Mouse (Mus musculus) CH12.LX (cell line): ENCODE data around the gene Npl. TPM values are rescaled to one million over a fixed set of nuclear protein-coding genes. Genes with fewer than 3 reads are reported as not detected.
A peak's percentile ranks its signal among the peaks of the same experiment; 100 is the strongest.
"Not testable (repeated sequence)": the region's sequence is repeated elsewhere in the genome, so short reads cannot be mapped to it uniquely, and the experiment has no call there.

Source experiments
- DNase-seq: peaks from one replicate; pipeline ENCODE4 v3.0.0-alpha.2; 2013; ENCODE audit errors: extremely low read depth
- H3K27ac ChIP-seq: 2 replicates; pipeline ENCODE4 v1.5.1; 2012; ENCODE audit warnings: low read depth, mild to moderate bottlenecking, control low read depth, moderate library complexity; ENCODE audit not compliant: insufficient read depth
- H3K27me3 ChIP-seq: replicated peaks from 2 replicates; pipeline ENCODE3; 2012; ENCODE audit warnings: inconsistent platforms
- H3K36me3 ChIP-seq, 2 experiments: replicated peaks in 1 of 2; 2 replicates each; pipeline versions ENCODE3 to v1.6.1; 2012; ENCODE audit warnings: inconsistent platforms in 1 of 2, low read length in 1 of 2, mild to moderate bottlenecking in 1 of 2, mixed read lengths in 1 of 2, moderate library complexity in 1 of 2; ENCODE audit not compliant: control insufficient read depth in 1 of 2, insufficient read depth in 1 of 2
- H3K4me1 ChIP-seq, 2 experiments: 2 replicates each; pipeline ENCODE4 v1.6.1; 2012; ENCODE audit warnings: inconsistent platforms in 1 of 2, moderate library complexity in 1 of 2; ENCODE audit not compliant: insufficient read depth in 2 of 2, control insufficient read depth in 1 of 2
- H3K4me2 ChIP-seq: 2 replicates; pipeline ENCODE4 v1.6.1; 2012; ENCODE audit warnings: low read depth, mild to moderate bottlenecking, control low read depth; ENCODE audit not compliant: poor library complexity, insufficient read depth, severe bottlenecking
- H3K4me3 ChIP-seq, 3 experiments: fragments of 150-350 bp in 1 of 3; sonication (generic) in 1 of 3; replicated peaks in 1 of 3; 2 replicates each; pipeline versions ENCODE3 to v1.5.1; 2011 to 2012; ENCODE audit warnings: low read depth in 2 of 3, low read length in 2 of 3, mild to moderate bottlenecking in 2 of 3, moderate library complexity in 2 of 3, control low read depth in 1 of 3, improper control_type of control experiment in 1 of 3, inconsistent platforms in 1 of 3, mixed read lengths in 1 of 3; ENCODE audit not compliant: poor library complexity in 1 of 3
- H3K79me2 ChIP-seq: replicated peaks from 2 replicates; pipeline ENCODE4 v1.6.1; 2012; ENCODE audit warnings: mild to moderate bottlenecking, moderate library complexity; ENCODE audit not compliant: control insufficient read depth, poor library complexity, insufficient read depth, severe bottlenecking; ENCODE audit errors: extremely low read depth
- H3K9ac ChIP-seq: 2 replicates; pipeline ENCODE4 v1.6.1; 2012; ENCODE audit warnings: low read depth, mild to moderate bottlenecking, control low read depth, moderate library complexity; ENCODE audit not compliant: insufficient read depth
- H3K9me3 ChIP-seq: replicated peaks from 2 replicates; pipeline ENCODE3; 2012; ENCODE audit warnings: low read length, inconsistent platforms, mixed read lengths
- BHLHE40 ChIP-seq: IDR thresholded peaks from 2 replicates; pipeline ENCODE4 v1.6.1; 2011; ENCODE audit warnings: mild to moderate bottlenecking, low read depth, low read length, improper control_type of control experiment
- CHD1 ChIP-seq: IDR thresholded peaks from 2 replicates; pipeline ENCODE4 v1.6.1; 2012; ENCODE audit warnings: low read depth, low read length, improper control_type of control experiment, inconsistent platforms
- CHD2 ChIP-seq: IDR thresholded peaks from 2 replicates; pipeline ENCODE4 v1.6.1; 2011; ENCODE audit warnings: low read length, improper control_type of control experiment
- CTCF ChIP-seq, 2 experiments: IDR thresholded peaks in 1 of 2; conservative IDR thresholded peaks in 1 of 2; 2 replicates each; pipeline ENCODE4 v1.5.1; 2011 to 2012; ENCODE audit warnings: low read depth in 2 of 2, low read length in 2 of 2, improper control_type of control experiment in 1 of 2, inconsistent platforms in 1 of 2, mild to moderate bottlenecking in 1 of 2, moderate library complexity in 1 of 2
- ELF1 ChIP-seq: IDR thresholded peaks from 2 replicates; pipeline ENCODE4 v1.6.1; 2014; ENCODE audit warnings: low read depth, mild to moderate bottlenecking, inconsistent platforms, low read length, improper control_type of control experiment
- EP300 ChIP-seq: IDR thresholded peaks from 2 replicates; pipeline ENCODE4 v1.6.1; 2011; ENCODE audit warnings: low read length, improper control_type of control experiment
- ETS1 ChIP-seq: conservative IDR thresholded peaks from 2 replicates; pipeline ENCODE4 v1.6.1; 2012; ENCODE audit warnings: low read depth, mild to moderate bottlenecking, inconsistent platforms, low read length, improper control_type of control experiment, moderate library complexity
- GABPA ChIP-seq: IDR thresholded peaks from 2 replicates; pipeline ENCODE4 v1.6.1; 2012; ENCODE audit warnings: low read depth, low read length, improper control_type of control experiment, inconsistent platforms; ENCODE audit not compliant: insufficient replicate concordance
- HCFC1 ChIP-seq: IDR thresholded peaks from 2 replicates; pipeline ENCODE4 v1.6.1; 2012; ENCODE audit warnings: low read depth, mild to moderate bottlenecking, inconsistent platforms, low read length, improper control_type of control experiment
- IRF4 ChIP-seq: IDR thresholded peaks from 2 replicates; pipeline ENCODE4 v1.6.1; 2014; ENCODE audit warnings: low read depth, mild to moderate bottlenecking, inconsistent platforms, low read length, improper control_type of control experiment
- JUN ChIP-seq: IDR thresholded peaks from 2 replicates; pipeline ENCODE4 v1.6.1; 2011; ENCODE audit warnings: low read depth, mild to moderate bottlenecking, low read length, improper control_type of control experiment, moderate library complexity; ENCODE audit not compliant: insufficient read depth
- JUND ChIP-seq: conservative IDR thresholded peaks from 2 replicates; pipeline ENCODE4 v1.6.1; 2011; ENCODE audit warnings: low read depth, low read length, improper control_type of control experiment
- MAFK ChIP-seq: IDR thresholded peaks from 2 replicates; pipeline ENCODE4 v1.6.1; 2011; ENCODE audit warnings: low read length, improper control_type of control experiment; ENCODE audit not compliant: insufficient replicate concordance
- MAX ChIP-seq: IDR thresholded peaks from 2 replicates; pipeline ENCODE4 v1.6.1; 2011; ENCODE audit warnings: low read length, improper control_type of control experiment
- MEF2A ChIP-seq: IDR thresholded peaks from 2 replicates; pipeline ENCODE4 v1.6.1; 2014; ENCODE audit warnings: low read depth, mild to moderate bottlenecking, inconsistent platforms, low read length, improper control_type of control experiment, borderline replicate concordance
- MXI1 ChIP-seq: IDR thresholded peaks from 2 replicates; pipeline ENCODE4 v1.6.1; 2011; ENCODE audit warnings: mild to moderate bottlenecking, low read depth, low read length, improper control_type of control experiment
- MYC ChIP-seq: IDR thresholded peaks from 2 replicates; pipeline ENCODE4 v1.6.1; 2011; ENCODE audit warnings: low read depth, mild to moderate bottlenecking, improper control_type of control experiment, low read length
- NRF1 ChIP-seq: IDR thresholded peaks from 2 replicates; pipeline ENCODE4 v1.6.1; 2014; ENCODE audit warnings: low read depth, mild to moderate bottlenecking, inconsistent platforms, low read length, improper control_type of control experiment, moderate library complexity
- PAX5 ChIP-seq: IDR thresholded peaks from 2 replicates; pipeline ENCODE4 v1.6.1; 2012; ENCODE audit warnings: low read length, inconsistent platforms, mixed read lengths
- POLR2A ChIP-seq: IDR thresholded peaks from 2 replicates; pipeline ENCODE4 v1.6.1; 2011; ENCODE audit warnings: low read depth, mild to moderate bottlenecking, improper control_type of control experiment, low read length
- SIN3A ChIP-seq: IDR thresholded peaks from 2 replicates; pipeline ENCODE4 v1.6.1; 2012; ENCODE audit warnings: low read length, improper control_type of control experiment, inconsistent platforms
- TBP ChIP-seq: conservative IDR thresholded peaks from 2 replicates; pipeline ENCODE4 v1.6.1; 2011; ENCODE audit warnings: low read depth, low read length, improper control_type of control experiment
- TCF12 ChIP-seq: IDR thresholded peaks from 2 replicates; pipeline ENCODE4 v1.6.1; 2014; ENCODE audit warnings: low read depth, mild to moderate bottlenecking, inconsistent platforms, low read length, improper control_type of control experiment
- UBTF ChIP-seq: IDR thresholded peaks from 2 replicates; pipeline ENCODE4 v1.6.1; 2012; ENCODE audit warnings: low read depth, mild to moderate bottlenecking, inconsistent platforms, low read length, improper control_type of control experiment, moderate library complexity
- ZKSCAN1 ChIP-seq: IDR thresholded peaks from 2 replicates; pipeline ENCODE4 v1.6.1; 2012; ENCODE audit warnings: low read depth, inconsistent platforms, low read length, improper control_type of control experiment, borderline replicate concordance
- ZMIZ1 ChIP-seq: IDR thresholded peaks from 2 replicates; pipeline ENCODE4 v1.6.1; 2012; ENCODE audit warnings: low read depth, mild to moderate bottlenecking, inconsistent platforms, low read length, improper control_type of control experiment
- dilution Hi-C: fragments of 300-500 bp; cut with MboI; formaldehyde crosslinking; loops from 2 replicates; pipeline ENCODE4 v1.14.3; 2020; ENCODE audit warnings: low sequenced_read_pairs; ENCODE audit not compliant: extremely low pct_unique_long_range_greater_than_20kb, extremely low pct_ligation_motif_present
- in situ Hi-C: fragments of 300-500 bp; cut with MboI; formaldehyde crosslinking; loops from 3 replicates; pipeline ENCODE4 v1.14.3; 2019; ENCODE audit warnings: low sequenced_read_pairs, low pct_ligation_motif_present, low pct_unique_long_range_greater_than_20kb, mixed read lengths
- polyA plus RNA-seq: library from polyadenylated mRNA; unstranded; fragments of >175 nt; gene quantifications from 2 replicates; pipeline ENCODE4 v1.2.1, GENCODE M21; 2012; ENCODE audit warnings: low read depth; ENCODE audit not compliant: insufficient read length
- total RNA-seq, 2 experiments: library from RNA; depleted of rRNA; stranded (reverse); fragments of 300-350 nt in 1 of 2; fragments of >200 nt in 1 of 2; gene quantifications; 2 replicates each; pipeline ENCODE4 v1.2.3; 2012 to 2014

Npl gene
- total and polyA plus RNA-seq, 3 experiments: 0.08 TPM; not detected in 2

GRCm38 (mm10) chr1:153509569-153509968 is 40.3 kb downstream of the Npl start:
- dilution Hi-C loops, H3K79me2 ChIP-seq, in situ Hi-C loops, H3K27me3 ChIP-seq, H3K4me3 ChIP-seq, H3K27ac ChIP-seq, DNase-seq, H3K9me3 ChIP-seq, H3K9ac ChIP-seq, H3K36me3 ChIP-seq, H3K4me2 ChIP-seq: not testable (repeated sequence)
- peak; percentile 64 for TF ChIP-seq TBP
- peaks cover 11 to 36% of the 10 kb centered on the region in 2 experiments for H3K4me1 ChIP-seq

- H3K9ac ChIP-seq: no peak overlapping the region
- no peaks in the 10 kb centered on the region for H3K27me3 ChIP-seq
- H3K4me2 ChIP-seq: peak overlapping the region; percentile 0; the same call in 1 of the 2 replicates
- no peak overlapping the region for H3K4me3 ChIP-seq
- H3K4me1 ChIP-seq: peaks cover 11 to 36% of the 10 kb centered on the region in 2 experiments
- TF ChIP-seq MAX (no peak), HCFC1 (no peak), JUND (no peak), IRF4 (0 out of 2 replicates have a peak, but pooled peaks have one; percentile 51), SIN3A (no peak), ETS1 (peak; percentile 41; the same call in 1 of the 2 replicates), JUN (0 out of 2 replicates have a peak, but pooled peaks have one; percentile 3), ZMIZ1 (no peak), POLR2A (no peak), MYC (peak; percentile 28; the same call in 1 of the 2 replicates), ELF1 (no peak), MAFK (peak; percentile 66), MEF2A (peak; percentile 46; the same call in 1 of the 2 replicates), BHLHE40 (peak; percentile 36; the same call in 1 of the 2 replicates), PAX5 (no peak), CTCF (conservative IDR thresholded peaks at IDR 0.05 in 1 of 2, IDR thresholded peaks at IDR 0.05 in 1 of 2; ENCODE audit: low read depth in 2 of 2, low read length in 2 of 2) (no peak), GABPA (no peak), EP300 (peak; percentile 75), CHD2 (no peak), TCF12 (peak; percentile 68), TBP (no peak), MXI1 (no peak), UBTF (no peak), NRF1 (no peak), CHD1 (no peak; the same call in 1 of the 2 replicates), ZKSCAN1 (no peak)
- no peaks in the 10 kb centered on the region for H3K36me3 ChIP-seq
- peak overlapping the region; percentile 63 for H3K27ac ChIP-seq
- in situ Hi-C loops (no loop called here), dilution Hi-C loops (no loop called here)
- no peaks in the 10 kb centered on the region for H3K79me2 ChIP-seq
- no peaks in the 10 kb centered on the region for H3K9me3 ChIP-seq
- DNase-seq: peak; percentile 69
Observed at GRCm38 (mm10) chr1:153509012-153509411, 40.8 kb downstream of the Npl start.
